Mouse (Mus musculus) retina, postnatal 7 days (tissue): Measurements from ENCODE around the gene Astn2.

Experiments used
- DNase-seq: peaks from one replicate; pipeline ENCODE4 v3.0.0-alpha.2; 2012; ENCODE audit warnings: low read depth, low spot score

Astn2 gene

DNA sequence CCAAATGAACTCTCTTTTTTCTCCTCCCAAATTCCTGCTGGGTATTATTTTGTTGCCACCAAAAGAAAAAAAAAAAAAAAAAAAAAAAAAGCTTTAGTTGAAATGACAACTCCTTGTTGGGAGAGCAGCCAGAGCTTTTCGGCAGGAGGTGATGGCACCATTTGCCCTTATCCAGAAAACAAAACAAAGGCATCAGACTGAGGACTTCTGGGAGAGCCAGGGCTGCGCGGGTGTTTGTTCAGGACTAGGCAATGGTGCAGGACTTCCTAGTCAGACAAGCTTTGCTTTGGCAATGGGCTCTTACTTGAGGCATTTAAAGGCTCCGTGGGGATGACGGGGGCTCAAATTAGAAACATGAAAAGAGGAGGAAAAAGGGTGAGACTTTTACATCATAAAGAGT lies 817.5 kb downstream of the Astn2 start:
- DNase-seq: no peak

DNA sequence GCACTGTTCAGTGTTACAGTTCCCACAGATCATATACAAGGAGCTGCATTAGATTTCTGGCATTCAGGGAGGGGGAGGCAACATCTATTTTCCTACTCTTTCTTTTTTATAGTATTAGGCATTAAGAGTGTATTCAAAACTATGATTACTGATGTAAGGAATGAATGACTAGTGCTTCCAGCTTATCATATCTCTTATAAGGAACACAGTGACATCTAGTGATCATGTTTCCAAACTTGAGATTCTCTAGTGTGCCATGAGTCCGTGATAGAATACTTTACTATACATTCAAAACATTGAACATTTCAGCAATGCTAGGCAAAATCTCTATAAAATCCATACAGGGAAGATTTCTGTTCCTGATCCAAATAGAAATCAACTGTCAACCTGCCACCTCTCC lies 824.2 kb downstream of the Astn2 start:
- no peak for DNase-seq

DNA sequence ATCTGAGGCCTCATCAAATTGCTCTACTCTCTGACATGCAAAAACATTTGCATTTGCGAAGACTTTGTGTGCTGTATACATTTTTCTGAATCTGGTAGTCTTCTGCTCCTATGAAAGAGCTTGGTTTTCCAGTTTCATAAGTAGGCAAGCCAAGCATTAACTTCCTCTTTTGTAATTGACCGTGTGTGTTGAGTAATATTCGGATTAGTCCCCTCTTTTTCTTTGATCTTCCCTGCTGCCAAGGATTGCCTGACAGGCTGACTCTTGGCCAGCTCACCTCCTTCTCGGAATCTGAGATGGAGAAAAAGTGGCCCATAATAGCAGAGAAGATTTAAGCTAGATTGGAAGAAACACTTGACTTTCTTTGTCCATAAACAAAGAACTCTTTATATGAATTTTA lies 838.9 kb downstream of the Astn2 start:
- no peak for DNase-seq

DNA sequence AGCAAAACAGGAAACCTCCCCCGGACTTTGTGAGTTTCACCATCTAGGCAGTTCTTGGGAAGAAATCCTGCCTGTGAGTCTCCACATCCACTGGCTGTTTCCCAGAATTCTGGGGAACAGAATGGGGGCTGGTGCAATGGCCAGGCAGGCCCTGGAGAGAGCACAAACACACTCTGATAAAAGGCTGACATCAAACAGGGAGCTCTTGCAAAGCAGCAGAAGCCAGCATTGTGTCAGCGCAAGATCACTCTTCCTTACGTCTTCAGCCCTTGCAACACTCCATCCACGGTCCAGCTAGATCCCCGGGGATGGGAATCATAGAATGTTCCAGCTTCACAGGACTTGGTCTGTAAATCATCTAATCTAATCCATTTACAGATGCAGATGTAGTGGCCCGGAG lies 855.9 kb downstream of the Astn2 start:
- no peak for DNase-seq

DNA sequence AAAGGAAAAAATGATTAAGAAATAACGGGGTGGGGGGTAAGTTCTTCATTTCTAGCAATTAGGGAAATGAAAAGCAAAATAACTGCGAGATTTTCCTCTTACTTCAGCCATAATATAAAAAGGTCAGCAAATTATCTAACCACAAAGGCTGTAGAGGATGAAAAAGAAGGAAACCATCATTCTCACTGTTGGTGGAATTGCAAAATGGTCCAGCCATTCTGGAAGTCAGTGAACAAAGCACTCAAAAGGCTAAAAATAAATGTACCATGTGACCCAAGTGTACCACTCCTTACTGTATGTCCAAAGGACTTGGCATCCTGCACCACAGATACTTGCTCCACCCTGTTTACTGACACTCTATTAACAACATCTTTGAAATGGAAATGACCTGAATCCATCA lies 858.8 kb downstream of the Astn2 start:
- DNase-seq: no peak

DNA sequence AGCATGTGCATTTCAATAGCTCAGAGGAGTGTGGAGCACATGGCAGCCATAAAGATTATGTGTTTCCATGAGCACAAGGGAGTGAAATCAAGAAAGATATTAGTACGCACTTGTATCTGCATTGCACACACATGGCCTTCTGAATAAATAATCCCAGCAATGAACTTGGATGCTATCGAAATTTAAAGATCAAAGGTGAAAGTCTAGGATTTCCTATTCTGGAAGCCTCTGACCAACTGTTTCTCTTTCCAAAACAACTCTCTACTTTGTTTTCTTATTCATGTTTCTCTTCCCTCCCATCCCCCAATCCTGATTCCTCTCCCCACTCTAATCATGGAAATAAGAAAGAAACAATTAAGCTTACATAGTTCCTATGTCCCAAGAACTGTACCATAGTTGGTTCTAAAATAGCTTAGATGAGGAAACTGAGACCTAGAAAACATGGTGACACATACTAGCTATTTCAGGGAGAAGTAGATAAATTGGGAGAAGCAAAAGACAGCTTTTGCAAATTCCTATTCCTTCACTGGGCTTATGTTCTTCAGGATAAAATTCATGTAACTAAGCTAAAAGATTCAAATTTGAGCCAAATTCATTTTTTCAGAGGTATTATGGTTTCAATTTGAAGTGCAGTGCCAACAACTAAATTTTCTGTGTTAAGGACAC lies 872.2 kb downstream of the Astn2 start:
- DNase-seq: no peak

DNA sequence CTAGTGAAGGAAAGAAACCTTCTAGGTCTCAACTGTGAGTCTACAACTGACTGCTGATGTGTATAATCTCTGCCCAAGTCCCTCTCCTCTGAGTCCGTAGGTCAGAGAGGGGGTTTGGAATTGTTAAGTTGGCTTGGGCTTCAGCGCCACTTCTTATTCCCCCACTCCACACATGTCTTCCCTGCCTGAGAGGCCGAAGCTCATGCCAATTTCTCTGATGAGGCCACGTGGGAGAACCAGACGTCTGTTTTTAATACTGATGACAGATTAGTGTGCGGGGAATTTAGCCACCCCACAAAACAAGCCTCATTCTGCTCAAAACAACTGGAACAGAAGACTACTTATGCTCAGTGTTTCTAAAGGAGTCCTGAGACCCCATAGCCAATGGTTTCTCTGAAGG lies 872.8 kb downstream of the Astn2 start:
- no peak for DNase-seq

DNA sequence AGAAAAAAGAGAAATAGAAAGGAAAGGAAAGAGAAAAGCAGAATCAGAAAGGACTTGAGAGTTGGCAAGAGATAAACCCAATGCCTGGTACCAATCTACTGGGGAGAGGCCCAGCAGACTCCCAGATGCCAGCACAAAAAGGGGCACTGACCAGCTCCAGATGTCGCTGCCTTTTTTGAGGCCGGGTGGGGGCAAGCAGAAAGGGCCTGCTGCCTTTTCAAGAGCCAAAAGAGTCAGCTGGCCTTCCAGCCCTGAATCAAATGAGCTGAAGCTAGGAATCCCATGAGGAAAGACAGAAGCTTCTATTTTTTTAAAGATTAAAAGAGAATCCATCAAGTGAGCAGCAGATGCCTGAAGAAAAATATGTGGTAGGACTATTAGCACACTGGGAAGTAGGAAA lies 873.5 kb downstream of the Astn2 start:
- DNase-seq: no peak

DNA sequence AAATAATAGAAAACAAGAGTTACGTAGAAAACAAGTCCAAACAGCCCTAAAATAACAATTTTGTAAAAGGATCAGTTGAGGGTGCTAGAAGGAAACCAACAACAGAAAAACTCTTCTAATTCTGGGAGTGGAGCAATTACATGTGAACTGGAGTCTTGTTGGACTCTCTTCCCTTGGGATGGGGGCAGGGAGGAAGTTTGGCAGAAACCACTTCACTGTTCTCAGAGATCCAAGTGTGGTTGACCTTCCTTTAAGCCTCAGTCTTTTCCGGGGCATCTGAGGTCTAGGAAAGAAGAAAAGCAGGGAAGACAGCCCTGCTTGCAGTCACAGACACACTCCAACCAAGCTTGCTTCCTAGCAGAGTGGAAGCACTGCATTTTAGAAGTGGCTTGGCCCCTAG lies 896.3 kb downstream of the Astn2 start:
- DNase-seq: no peak

DNA sequence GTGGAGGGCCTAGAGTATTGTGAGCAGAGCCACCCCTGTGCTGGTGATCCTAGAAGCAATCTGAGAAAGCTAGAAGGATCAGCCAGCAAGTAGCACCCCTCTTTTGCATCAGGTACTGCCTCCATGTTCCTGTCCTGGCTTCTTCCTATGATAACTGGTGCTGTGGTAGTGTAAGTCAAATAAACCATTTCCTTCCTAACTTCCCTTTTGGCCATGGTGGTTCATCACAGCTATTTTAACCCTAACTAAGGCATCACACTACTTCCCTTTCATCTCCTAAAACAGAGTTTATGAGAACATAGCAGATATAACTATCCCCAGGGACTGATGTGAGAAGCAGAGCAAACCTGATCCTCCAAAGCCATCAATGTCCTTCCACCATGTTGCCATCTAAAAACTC lies 897.5 kb downstream of the Astn2 start:
- DNase-seq: no peak

DNA sequence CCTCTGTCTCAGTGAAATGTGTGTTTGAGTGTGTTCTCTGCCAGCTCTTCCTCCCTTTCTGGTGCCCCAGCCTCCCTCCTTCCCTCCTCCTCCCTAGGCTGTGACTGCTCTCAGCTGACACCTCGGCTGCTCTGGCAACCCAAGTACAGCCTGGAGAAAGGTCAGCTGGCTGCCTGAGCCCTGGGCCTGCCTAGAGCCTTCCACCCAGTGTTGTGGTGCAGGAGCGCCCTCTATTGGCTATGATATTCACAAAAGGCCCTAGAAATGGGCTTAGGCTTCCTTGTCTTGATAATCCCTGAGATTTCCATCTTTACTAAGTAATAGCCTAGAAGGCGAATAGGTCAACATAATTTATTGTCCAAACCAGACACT lies 908.0 kb downstream of the Astn2 start:
- DNase-seq: peak; percentile 78

DNA sequence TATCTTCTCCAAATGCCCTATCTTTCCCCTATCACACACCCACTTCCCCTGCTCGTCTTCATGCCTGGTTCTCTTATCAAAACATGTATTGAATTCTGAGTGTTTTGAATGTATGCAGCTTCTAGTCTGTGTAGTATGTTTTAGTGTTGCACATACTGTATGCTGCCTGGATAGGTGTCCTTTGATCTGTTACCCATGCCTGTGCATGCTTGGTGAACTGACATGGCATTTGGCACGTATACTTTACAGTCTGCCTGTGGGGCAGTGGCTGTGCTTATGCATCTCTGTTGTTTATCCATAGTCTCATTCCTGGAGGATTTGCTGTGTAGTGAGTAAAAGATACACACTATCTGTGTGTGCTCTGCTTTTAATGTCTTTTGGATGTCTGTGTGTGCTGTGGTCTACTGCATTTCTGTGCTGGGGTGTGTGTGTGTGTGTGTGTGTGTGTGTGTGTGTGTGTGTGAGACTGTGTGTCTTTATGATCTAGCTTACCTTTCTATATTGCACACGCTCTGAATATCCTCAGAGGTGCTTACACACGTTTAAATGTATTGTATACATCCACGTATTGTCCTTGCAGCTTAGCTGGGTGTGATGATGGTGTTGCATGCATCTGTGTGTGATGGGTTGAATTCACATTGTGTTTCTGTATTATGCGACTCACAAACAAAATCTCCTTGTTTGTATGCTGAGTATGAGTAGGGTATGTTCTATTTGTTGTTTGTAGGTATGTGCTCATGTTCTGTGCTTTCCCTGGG lies 908.5 kb downstream of the Astn2 start:
- no peak for DNase-seq

DNA sequence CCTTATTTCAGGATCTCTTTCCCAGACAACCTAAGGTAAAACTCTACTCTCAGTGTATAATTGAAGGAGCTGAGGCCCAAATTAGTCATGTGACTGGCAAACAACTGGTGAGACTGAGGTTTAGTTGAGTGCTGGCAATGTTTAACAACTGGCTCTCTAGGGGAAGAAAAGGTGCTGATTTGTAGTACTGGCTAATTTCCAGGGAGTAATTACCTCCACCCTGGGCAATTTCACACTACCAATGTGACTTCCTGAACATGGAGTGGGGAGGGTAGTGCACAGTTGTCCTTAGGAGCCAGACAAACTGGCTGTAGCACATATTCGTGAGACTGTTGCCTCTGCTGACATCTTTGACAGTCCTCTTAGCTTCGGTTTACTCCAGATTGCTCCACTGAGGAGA lies 912.9 kb downstream of the Astn2 start:
- DNase-seq: no peak

DNA sequence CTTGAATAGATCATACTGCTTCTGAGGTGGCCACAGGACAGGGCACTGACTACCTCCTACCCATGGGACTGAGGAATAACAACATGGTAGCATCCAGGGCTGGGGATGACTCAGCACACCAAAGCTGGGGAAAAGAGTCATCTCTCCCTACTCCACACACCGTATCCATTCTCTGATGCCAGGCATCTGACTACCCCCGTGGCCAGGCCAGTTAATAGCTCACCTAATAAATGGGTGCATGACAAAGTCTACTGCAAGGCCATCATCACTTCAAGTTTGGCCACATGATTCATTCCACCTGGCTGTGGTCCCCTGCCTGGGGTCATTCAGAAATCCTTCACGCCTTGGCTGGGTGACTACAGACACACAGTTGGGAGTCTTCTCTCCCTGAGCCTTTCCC lies 914.7 kb downstream of the Astn2 start:
- DNase-seq: no peak

DNA sequence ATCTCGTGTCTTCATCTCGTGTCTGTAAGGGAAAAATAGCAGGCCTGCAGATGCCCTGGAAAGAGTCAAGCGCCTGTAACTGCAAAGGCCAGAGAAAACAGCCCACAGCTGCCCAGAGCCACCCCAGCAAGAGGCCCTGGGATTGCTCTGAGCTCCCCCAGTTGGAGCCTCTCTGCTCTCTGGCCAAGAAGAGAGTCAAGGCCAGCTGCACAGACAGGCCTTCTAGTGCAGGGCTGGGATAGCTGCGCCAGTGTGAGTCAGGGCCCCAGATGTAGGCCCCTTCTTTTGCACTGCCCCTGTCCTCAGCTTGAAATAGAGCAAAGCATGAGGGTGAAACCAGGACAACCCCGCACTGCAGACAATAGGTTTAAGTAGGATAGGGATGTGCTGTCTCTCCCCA lies 922.8 kb downstream of the Astn2 start:
- DNase-seq: no peak

DNA sequence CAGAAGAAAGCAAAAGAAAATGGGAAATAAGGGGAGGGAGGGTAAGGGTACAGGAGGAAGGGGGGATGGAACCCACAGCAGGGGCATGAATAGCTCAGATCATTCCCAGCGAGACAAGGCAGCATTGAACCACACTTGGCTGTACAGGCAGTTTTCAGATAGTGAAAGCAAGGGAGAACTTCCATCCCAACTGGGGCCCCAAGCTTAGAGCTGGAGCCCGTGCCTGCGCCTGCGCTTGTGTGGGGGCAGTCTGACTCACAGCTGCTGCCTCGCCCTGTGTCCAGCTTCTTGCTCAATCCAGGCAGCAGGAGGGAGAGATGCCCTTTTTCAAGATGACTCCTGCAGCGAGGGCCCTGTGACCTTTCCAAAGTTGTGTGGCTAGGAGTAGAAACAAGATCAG lies 927.3 kb downstream of the Astn2 start:
- DNase-seq: no peak

DNA sequence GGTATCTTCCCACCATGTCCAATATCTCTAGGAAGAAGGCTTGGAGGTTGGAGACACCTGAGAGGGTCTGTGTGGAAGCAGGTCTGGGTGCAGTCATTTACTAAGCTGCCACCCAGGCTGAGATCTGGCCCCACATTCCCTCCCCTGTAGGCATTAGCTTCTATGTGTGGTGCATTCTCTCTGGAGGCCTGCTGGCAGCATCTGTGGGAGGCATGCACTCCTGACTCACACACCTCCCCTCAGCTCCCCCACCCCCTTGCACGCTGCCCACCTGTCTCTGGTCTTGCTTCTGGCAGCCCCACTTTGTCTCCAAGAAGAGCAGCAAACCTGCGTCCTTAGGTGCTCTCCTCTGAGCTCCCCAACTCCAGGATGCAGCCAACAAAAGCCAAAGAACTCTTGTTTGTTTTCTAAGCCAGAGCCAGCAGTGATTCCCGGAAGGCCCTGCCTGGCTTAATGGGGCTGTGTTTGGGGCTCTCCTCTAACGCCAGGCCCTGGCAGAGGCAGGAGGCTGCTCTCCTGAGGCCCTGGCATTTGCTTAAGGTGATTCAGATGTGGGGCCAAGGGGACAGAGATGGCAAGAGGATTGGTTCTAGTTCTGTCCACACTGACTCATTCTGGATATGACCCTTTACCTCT lies 928.4 kb downstream of the Astn2 start:
- no peak for DNase-seq

DNA sequence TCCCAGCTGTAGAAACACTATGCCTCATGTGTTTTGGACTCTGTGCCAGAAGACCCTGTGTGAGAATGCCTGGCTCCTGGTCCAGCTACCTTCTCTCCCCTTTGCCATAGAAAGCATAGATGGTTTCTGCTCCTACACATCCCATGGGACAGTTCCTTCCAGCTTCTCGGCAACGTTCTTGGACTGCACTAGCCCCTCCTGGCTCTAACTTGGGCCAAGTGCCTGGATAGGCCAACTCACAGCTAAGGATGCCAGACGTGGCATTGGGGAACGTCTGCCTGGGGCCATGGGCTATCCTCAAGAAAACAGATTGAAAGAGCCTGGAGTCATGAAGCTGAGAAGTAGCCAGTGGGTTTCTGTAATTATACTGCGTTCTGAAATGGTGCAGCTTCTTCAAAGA lies 931.3 kb downstream of the Astn2 start:
- DNase-seq: no peak

DNA sequence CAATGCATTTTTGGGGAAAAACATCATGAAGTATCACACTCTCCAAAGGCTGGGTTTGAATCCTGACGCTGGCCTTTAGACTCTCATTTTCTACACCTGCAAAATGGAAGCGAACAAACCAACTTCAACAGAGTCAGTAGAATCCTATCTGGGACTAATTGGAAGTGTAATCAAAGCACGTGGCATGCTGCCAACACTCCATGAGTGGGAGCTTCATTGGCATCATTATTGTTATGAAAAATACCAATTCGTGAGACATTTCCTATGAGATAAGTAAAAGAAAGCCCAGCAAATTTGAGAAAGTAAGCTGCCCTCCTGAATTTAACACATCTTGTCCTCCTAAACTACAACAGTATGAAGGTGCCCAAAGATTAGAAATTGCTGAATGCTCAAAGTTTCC lies 955.2 kb downstream of the Astn2 start:
- no peak for DNase-seq

DNA sequence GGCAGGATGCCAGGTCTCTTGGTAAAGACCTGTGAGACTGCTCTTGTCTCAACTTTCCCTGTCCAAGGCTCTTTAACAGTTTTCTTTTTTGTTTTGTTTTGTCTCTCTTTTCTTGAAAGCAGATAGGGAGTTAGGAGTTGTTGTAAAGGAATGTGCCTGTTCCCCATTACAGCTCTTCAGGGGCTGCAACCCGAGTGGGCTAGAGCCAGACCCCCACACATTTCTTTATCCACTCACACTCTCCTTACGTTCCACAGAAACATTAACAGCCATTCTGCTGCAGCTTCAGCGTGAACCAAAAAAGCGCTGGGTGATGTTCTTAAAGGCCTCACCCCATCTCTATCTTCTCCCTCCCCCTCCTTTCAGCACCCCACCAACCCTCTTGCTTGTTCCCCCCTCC lies 962.7 kb downstream of the Astn2 start:
- DNase-seq: no peak

DNA sequence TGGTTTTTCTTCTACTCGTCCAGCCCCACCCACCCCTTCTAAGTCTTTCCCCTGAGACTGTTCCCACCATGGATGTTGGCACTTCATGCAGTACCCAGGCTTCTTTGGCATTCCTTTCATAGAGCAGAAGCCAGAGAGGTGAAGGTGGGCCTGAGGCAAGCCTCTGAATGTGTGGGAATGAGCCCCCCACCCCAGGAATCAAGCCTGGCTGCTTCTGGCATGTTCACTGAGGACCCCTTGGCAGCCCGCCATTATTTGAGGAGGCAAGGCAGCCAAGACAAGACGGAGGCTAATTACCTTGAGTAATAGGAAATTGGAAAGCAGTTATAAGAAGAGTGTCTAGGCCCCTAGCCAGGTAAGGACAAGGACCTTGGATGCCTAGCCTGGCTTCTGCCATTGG lies 973.6 kb downstream of the Astn2 start:
- DNase-seq: no peak

DNA sequence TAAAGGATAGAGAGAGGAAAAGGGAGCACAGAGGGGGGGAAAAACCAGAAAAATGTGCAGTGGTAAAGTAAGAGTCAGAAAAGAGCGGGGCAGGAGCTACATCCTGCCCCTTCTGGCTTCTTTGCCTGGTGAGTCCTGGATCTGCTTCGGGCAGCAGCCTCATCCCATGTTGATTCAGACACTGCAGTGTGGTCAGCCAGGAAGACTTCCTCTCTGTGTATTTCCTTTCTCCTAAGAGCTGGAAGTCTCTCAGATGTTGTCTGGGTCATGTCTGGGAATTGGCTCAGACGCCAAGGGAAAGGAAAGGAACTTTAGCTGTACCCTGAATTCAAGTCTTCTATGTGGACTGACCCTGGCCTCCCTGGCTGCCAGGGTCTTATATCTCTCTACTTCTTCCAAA lies 976.9 kb downstream of the Astn2 start:
- no peak for DNase-seq

DNA sequence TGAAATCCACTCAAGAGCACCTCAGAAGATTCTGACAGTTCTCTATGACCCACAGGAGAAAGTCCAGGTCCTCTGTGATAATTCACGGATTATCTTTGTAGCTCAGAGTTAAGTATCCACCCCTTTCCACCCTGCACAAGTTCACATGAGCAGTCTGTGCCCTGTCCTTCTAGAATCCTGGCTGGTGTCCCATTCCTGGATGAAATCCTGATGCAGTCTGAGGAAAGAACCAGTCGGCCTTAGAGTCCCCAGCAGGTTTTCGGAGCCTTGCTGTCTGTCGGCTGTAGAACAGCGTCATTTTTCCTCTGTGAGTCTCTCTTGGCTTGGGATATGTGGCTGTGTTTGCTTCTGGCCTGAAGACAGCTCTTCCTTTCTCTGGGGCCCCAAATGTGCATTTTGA lies 978.0 kb downstream of the Astn2 start:
- no peak for DNase-seq
